Mouse (Mus musculus) brain, embryonic 18.5 days (tissue): ENCODE data around the gene Gm28576.
"Not testable (repeated sequence)": the region's sequence is repeated elsewhere in the genome, so short reads cannot be mapped to it uniquely, and the experiment has no call there.

Experiments
- DNase-seq: peaks from one replicate; pipeline ENCODE4 v3.0.0-alpha.2; 2012; ENCODE audit warnings: low read depth, low spot score

Gene Gm28576

GRCm38 (mm10) chrY:7722641-7723040, at the start of gene Gm28576:
Gene Gm28576 (plus strand): TSS chrY:7722941.
- not testable (repeated sequence) for DNase-seq
